Mouse (Mus musculus) olfactory bulb, adult 2 months (tissue): ENCODE data around the gene Trrap.

Experiments used
- CTCF ChIP-seq: fragments of 200-500 bp; IDR thresholded peaks from 2 replicates; pipeline ENCODE4 v1.5.1; 2012; ENCODE audit warnings: low read depth, mild to moderate bottlenecking, low read length, moderate library complexity; ENCODE audit not compliant: insufficient read depth
- POLR2A ChIP-seq: fragments of 200-500 bp; IDR thresholded peaks from 2 replicates; pipeline ENCODE4 v1.6.1; 2012; ENCODE audit warnings: mild to moderate bottlenecking, low read depth, low read length, moderate library complexity; ENCODE audit not compliant: insufficient read depth

- TF ChIP-seq CTCF (no peak), POLR2A (no peak)
These were observed 1.5 kb downstream of the Trrap start for GRCm38 (mm10) chr5:144769067-144769482.
